ENCODE assay signal across 10 mouse cellular contexts in the genomic region with DNA sequence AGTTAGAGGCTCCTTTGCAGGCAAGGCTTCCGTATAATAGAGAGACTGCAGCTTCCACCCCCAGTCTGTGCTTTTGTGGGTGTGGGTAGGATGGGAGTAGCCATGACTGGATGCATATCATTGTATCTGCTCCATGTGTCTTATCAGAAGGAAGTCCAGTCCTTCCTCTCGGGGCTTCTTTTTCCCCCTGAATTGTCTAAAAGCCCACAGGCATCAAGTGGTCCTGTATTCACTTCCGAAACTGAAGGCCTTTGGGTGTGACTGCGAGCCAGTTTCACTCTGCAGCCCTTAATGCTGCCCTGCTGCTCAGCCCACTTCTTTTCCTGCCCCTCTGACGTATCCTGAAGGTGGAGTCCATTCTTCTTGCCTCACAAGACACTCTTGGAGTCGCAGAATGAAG.
DNase-seq lines count a peak whose midpoint lies in the region; ATAC-seq lines count a peak whose summit lies in the region.
"Had no signal": no experiment of that assay in that cellular context is flagged by ENCODE, and none has a peak within 500 bp of the region (broad histone marks: within the 10 kb centered on the region; RNA-seq: fewer than 3 reads in every experiment).

No protein-coding gene starts in this region.

- H3K4me2 ChIP-seq in limb, embryonic 15.5 days, result no peak overlapping the region
- H3K4me2 ChIP-seq in embryonic facial prominence, embryonic 13.5 days, result no peak overlapping the region
- H3K4me2 ChIP-seq: midbrain, embryonic 11.5 days had no signal

- H3K27me3 ChIP-seq in limb, embryonic 15.5 days, result no peaks in the 10 kb centered on the region
- H3K27me3 ChIP-seq in limb, embryonic 10.5 days (ENCODE audit: low read depth, poor library complexity, severe bottlenecking), result no peaks in the 10 kb centered on the region
- no peaks in the 10 kb centered on the region for H3K27me3 ChIP-seq in embryonic facial prominence, embryonic 13.5 days

- no peak overlapping the region for H3K4me3 ChIP-seq in limb, embryonic 15.5 days
- no peak overlapping the region for H3K4me3 ChIP-seq in limb, embryonic 10.5 days
- H3K4me3 ChIP-seq in embryonic facial prominence, embryonic 13.5 days, result no peak overlapping the region

- no peak for DNase-seq in limb, embryonic 10.5 days (ENCODE audit: low spot score)
- DNase-seq in heart, postnatal 10 days, result peak; percentile 27 to 28
- peak; percentile 60 for DNase-seq in lung, postnatal 10 days
- no peak for DNase-seq in thymus, postnatal 14 days
- DNase-seq in urinary bladder, adult 2 months (ENCODE audit: low spot score), result no peak
- DNase-seq in adrenal gland, postnatal 4 days (ENCODE audit: low spot score in 2 of 2), result no peak
- DNase-seq: thymus, postnatal 4 days had no signal

- H3K9me3 ChIP-seq in limb, embryonic 15.5 days, result no peaks in the 10 kb centered on the region
- H3K9me3 ChIP-seq in limb, embryonic 10.5 days (replicated peaks), result no peaks in the 10 kb centered on the region
- no peaks in the 10 kb centered on the region for H3K9me3 ChIP-seq in embryonic facial prominence, embryonic 13.5 days

- no peak for ATAC-seq in limb, embryonic 15.5 days (ENCODE audit: insufficient number of reproducible peaks, low FRiP score, low TSS enrichment, low read depth)
- no peak for ATAC-seq in embryonic facial prominence, embryonic 13.5 days (ENCODE audit: insufficient number of reproducible peaks, insufficient read depth, low FRiP score, low TSS enrichment, low read depth)

- WGBS in limb, embryonic 15.5 days, result 74% methylated on average over 6 of the region's 6 CpGs
- 87% methylated on average over 6 of the region's 6 CpGs for WGBS in limb, embryonic 10.5 days
- 82% methylated on average over 6 of the region's 6 CpGs for WGBS in embryonic facial prominence, embryonic 13.5 days

- peak overlapping the region; percentile 33; the same call in 1 of the 2 replicates for H3K27ac ChIP-seq in limb, embryonic 15.5 days
- H3K27ac ChIP-seq in limb, embryonic 10.5 days, result no peak overlapping the region
- peak overlapping the region; percentile 36; the same call in 1 of the 2 replicates for H3K27ac ChIP-seq in embryonic facial prominence, embryonic 13.5 days

- H3K9ac ChIP-seq in limb, embryonic 15.5 days, result no peak overlapping the region
- no peak overlapping the region for H3K9ac ChIP-seq in embryonic facial prominence, embryonic 13.5 days

- intact Hi-C loops in heart, postnatal 10 days (cut with DNase I), result loop anchor here (5.0 kb wide), 1 partner anchor 48 kb away; no protein-coding TSS in a partner anchor

- H3K36me3 ChIP-seq in limb, embryonic 15.5 days, result no peaks in the 10 kb centered on the region
- H3K36me3 ChIP-seq in limb, embryonic 10.5 days, result 0 out of 2 replicates have a peak, but pooled peaks cover 8% of the 10 kb centered on the region
- peaks cover 4% of the 10 kb centered on the region; the same call in 1 of the 2 replicates for H3K36me3 ChIP-seq in embryonic facial prominence, embryonic 13.5 days

- peaks cover 10% of the 10 kb centered on the region; the same call in 1 of the 2 replicates for H3K4me1 ChIP-seq in limb, embryonic 15.5 days
- 0 out of 2 replicates have a peak, but pooled peaks cover 5% of the 10 kb centered on the region for H3K4me1 ChIP-seq in limb, embryonic 10.5 days
- peaks cover 20% of the 10 kb centered on the region for H3K4me1 ChIP-seq in embryonic facial prominence, embryonic 13.5 days

Comparison
In these comparisons a context has a peak if more than half of its experiments do, and no peak if none do; other contexts are left out.
1. DNase-seq: peak in heart, postnatal 10 days (2 of 2) and lung, postnatal 10 days (single experiment); none in limb, embryonic 10.5 days (single experiment), thymus, postnatal 14 days (single experiment), urinary bladder, adult 2 months (single experiment) and adrenal gland, postnatal 4 days (0 of 2).